Mouse (Mus musculus): Measurements from ENCODE around the gene Lsm4. TPM values are rescaled to one million over a fixed set of nuclear protein-coding genes. Genes with fewer than 3 reads are reported as not detected.
A peak's percentile ranks its signal among the peaks of the same experiment; 100 is the strongest.

Lsm4 gene
- total RNA-seq, 2 experiments from 2014 or later, result 60.3 to 68.5 TPM

- DNase-seq, result no peak
Measured at GRCm38 (mm10) chr8:70650351-70650750, 22.7 kb upstream of the Lsm4 start.

- DNase-seq, result no peak
Measured at GRCm38 (mm10) chr8:70653226-70653625, 19.8 kb upstream of the Lsm4 start.

GRCm38 (mm10) chr8:70654121-70654520 lies 18.9 kb upstream of the Lsm4 start:
- DNase-seq, result no peak

- no peak for DNase-seq
Measured at GRCm38 (mm10) chr8:70655469-70655868, 17.6 kb upstream of the Lsm4 start.

GRCm38 (mm10) chr8:70656193-70656790 lies 16.8 kb upstream of the Lsm4 start:
- no peak for DNase-seq

- DNase-seq, result no peak
Measured at GRCm38 (mm10) chr8:70657214-70657613, 15.8 kb upstream of the Lsm4 start.

GRCm38 (mm10) chr8:70657739-70658138 lies 15.3 kb upstream of the Lsm4 start:
- no peak for DNase-seq

- no peak for DNase-seq
Measured at GRCm38 (mm10) chr8:70658897-70659603, 14.0 kb upstream of the Lsm4 start.

GRCm38 (mm10) chr8:70659604-70660272 lies 13.3 kb upstream of the Lsm4 start:
- DNase-seq, result peak; percentile 78

GRCm38 (mm10) chr8:70660273-70660725 lies 12.7 kb upstream of the Lsm4 start, which contains the start of gene Pgpep1:
Gene Pgpep1, minus strand, starts transcription at chr8:70660388.
- no peak for DNase-seq

GRCm38 (mm10) chr8:70663691-70664090 lies 9.4 kb upstream of the Lsm4 start:
- no peak for DNase-seq

- no peak for DNase-seq
Measured at GRCm38 (mm10) chr8:70664631-70665030, 8.4 kb upstream of the Lsm4 start.

- DNase-seq, result no peak
Measured at GRCm38 (mm10) chr8:70665599-70665998, 7.4 kb upstream of the Lsm4 start.

- DNase-seq, result peak; percentile 65 to 73
Measured at GRCm38 (mm10) chr8:70667071-70667470, 6.0 kb upstream of the Lsm4 start.

- no peak for DNase-seq
Measured at GRCm38 (mm10) chr8:70671615-70672324, 1.3 kb upstream of the Lsm4 start.

- no peak for DNase-seq
Measured at GRCm38 (mm10) chr8:70672325-70673078, 546 bp upstream of the Lsm4 start.

GRCm38 (mm10) chr8:70674109-70674508 lies 1.1 kb downstream of the Lsm4 start:
- DNase-seq, result no peak

GRCm38 (mm10) chr8:70674716-70675115 lies 1.7 kb downstream of the Lsm4 start:
- DNase-seq, result no peak

GRCm38 (mm10) chr8:70675336-70675735 lies 2.3 kb downstream of the Lsm4 start:
- DNase-seq, result no peak

- no peak for DNase-seq
Measured at GRCm38 (mm10) chr8:70677451-70678080, 4.5 kb downstream of the Lsm4 start.

- no peak for DNase-seq
Measured at GRCm38 (mm10) chr8:70678679-70679078, 5.6 kb downstream of the Lsm4 start.

GRCm38 (mm10) chr8:70679404-70679803 lies 6.4 kb downstream of the Lsm4 start:
- DNase-seq, result no peak

Data from layer of hippocampus, postnatal 36 days (tissue).